Mouse (Mus musculus) layer of hippocampus, postnatal 25 days (tissue): ENCODE results near the gene Rab34. TPM values are rescaled to one million over a fixed set of nuclear protein-coding genes. Genes with fewer than 3 reads are reported as not detected.

Source experiments
- DNase-seq, 2 experiments: peaks; one replicate each; pipeline ENCODE4 v3.0.0; 2022; ENCODE audit warnings: mixed read lengths in 2 of 2, low spot score in 1 of 2; ENCODE audit errors: extremely low spot score in 1 of 2
- total RNA-seq, 2 experiments: library from RNA; stranded (reverse); gene quantifications; 2 replicates each; pipeline ENCODE4 v1.2.3; 2021

Rab34 gene
- total RNA-seq, result 10 to 100 TPM; 26.1 to 37.3 TPM

DNA sequence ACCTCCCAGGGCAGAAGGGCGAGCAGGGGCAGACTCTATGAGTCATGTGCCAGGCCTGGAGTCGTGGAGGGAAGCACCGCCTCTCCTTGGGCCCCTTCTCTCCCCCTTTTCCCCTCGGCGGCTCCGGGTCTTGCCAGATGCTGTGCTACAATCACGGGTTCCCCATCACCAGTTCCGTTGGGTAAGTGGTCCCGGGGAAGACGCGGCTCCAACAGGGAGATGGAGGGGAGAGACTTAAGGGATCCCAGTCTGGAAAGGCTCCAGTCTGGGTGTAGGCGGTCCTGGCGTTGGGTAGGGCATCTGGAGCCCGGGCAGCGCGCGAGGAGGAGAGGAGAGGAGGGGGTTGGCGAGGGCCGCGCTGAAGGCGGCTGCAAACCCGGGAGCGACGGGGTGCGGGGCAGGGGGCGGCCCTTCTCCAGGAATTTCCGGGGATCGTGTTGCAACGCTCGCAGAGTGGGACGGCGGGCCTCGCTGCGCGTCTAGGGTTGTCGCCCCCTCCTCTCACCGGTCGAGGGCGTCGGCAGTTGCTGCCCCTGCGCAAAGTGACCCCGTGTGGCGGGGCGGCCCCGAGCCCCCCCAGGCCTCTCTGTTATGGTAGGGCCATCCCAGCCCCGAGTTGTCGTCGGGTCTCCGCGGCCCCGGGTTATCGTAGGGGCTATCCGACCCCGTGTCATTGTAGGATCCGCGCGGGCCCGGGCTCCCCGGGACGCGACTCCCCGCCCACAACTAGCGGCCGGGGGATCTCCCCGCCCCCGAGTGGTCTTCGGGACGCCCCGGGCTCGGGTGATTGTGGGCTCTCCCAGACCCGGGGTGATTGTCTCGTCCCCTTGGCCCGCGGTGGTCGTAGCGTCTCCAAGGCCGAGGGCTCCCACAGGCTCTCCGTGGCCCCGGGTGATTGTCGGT lies at the start of gene Rab34:
Gene Rab34 (plus strand): TSS at position 100 of the 903 bp plus-strand sequence.
- peak; percentile 69 to 70 for DNase-seq

DNA sequence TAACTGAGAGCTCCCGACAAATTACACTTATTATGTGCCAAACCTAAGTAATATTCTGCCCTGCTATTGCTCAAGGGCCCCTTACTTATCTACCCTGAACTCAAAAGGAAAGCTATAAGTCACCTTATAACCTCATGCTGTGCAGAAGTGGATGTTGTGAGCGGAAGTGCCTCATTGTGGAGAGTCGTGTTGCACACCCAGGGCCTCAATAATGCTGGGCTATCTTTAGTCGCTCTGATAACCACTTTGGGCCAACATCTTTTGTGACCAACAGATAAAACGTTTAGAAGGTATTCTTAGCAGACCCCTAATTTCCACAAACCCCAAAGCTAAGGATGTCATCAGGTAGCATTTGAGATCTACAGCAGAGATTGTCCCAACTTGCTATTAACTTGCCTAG lies 47.6 kb upstream of the Rab34 start:
- DNase-seq, result no peak

DNA sequence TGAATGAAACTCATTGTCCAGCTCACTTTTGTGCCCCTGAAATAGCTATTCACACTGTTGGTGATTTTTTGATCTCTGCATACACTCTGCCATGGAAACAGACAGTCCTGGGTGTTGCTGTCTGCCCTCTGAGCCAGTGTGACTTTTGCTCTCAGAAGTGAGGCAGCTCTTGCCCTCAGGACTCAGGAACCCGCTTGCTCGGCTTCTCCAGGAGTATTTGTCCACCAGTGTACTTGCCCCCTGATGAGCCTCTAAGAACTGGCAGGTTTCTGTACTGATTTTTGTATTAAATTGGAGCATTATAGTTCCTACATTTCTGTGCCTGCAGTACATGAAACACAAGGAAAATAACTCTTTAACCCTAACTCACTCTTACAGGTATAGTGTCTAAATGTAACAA lies 44.7 kb upstream of the Rab34 start:
- DNase-seq, result no peak

DNA sequence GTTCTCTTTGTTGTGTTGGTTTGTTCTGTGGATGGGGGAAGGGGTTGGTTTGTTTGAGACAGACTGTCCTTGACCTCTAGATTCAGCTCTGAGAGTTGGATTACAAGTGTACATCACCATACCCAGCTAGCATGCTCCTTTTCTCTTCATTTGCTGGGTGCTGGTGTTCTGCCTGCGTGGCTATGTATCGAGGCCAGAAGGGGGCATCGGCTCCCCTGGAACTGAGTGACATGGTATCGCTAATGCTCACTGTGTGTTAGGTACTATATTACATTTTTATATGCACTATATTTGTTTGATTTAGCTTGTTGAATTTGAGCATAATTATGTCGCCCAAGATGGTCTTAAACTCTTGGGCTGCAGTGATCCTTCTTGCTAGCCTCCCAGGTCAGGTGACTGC lies 42.1 kb upstream of the Rab34 start:
- DNase-seq, result no peak

DNA sequence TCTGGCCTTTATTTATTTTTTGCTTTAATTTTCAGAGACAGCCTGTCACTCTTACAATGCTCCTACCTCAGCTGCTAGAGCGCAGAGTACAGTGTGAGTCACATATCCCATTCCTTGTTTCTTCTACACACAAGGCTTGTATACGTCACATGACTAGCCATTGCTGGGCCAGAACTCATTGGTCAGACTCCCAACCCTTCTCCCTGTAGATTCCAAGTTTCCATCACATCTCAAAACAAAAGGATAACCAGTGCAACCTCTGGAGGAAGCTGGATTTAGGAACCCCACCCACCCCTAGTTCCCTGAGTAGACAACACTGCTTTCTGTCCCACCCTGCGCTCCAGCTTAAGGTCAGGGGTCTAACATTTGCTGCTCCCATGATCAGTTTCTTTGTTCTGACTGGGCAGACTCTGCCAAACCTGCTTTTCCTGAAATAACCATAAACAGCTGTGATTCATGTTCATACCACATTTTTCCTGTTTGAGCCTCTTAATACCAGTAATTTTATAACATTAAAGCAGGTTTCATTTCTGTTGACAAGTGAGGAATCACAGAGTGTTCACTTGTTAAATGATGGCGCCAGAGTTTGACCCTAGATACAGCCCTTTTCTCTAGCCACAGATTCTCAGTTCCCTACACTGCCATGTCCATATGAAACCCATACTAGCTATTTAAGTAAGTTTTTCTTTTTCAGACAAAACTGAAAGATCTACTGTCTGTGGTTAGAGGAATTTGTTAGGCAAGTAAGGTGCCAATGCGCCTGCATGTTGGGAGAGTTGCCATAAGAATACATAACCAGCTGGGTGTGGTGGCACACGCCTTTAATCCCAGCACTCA lies 41.3 kb upstream of the Rab34 start:
- no peak for DNase-seq

DNA sequence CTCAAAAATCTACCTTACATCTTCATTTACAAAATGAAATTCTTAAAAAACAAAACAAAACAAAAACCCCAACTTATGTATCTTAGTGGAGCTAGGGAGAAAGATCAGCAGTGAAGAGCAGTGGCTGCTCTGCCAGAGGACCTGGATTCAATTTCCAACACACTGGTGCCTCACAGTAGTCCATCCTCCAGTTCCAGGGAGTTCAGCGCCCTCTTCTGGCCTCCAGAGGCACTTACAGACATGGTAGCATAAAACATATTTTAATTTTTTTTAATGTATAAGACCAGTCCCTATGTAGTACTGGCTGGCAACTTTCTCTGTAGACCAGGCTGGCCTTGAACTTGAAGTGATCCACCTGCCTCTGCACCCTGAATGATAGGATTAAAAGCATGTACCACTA lies 37.1 kb upstream of the Rab34 start:
- DNase-seq, result no peak

DNA sequence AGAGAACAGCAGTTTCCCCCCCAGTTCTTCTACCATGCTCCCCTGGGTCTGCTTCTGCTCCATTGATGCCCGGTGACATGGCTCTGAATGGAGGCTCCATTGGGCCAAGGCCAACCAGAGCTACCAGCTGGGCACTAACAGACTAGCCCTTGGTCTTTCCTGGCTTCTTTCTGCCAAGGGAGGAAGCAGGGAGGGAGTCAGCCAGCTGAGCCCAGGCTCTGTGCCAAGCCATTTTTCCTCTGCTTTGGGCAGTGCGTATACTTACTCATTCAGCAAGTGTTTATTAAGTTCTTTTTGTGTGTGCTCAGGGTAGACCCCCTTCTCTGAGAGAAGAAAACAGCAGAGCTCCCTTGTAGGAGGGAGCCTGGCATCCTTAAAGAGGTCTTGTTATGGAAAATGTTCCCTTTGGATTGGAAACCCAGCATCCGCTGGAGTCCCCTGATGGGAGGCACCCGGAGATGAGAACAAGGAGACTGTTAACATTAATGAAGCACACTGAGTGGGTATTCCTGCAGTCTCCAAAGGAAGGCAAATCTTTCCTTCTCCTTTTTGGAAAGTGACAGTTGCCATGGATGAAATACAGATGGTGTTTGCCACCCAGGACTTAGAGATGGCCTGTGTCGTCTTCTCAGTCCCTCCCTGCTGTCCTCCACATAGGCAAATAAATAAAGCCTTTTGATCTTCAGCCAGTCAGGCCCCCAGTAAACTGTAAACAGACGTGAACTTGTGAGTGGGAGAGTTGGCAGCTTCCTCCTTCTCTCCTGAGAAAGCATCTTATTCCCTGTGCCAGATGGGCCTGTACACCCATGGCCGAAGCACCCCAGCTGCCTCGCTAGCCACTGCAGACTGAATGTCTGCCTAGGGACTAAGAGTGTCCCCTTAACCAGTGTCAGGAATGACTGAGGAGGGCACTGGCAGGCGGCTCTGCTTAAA lies 35.7 kb upstream of the Rab34 start:
- peak in 1 of 2 experiments; percentile 73 for DNase-seq

DNA sequence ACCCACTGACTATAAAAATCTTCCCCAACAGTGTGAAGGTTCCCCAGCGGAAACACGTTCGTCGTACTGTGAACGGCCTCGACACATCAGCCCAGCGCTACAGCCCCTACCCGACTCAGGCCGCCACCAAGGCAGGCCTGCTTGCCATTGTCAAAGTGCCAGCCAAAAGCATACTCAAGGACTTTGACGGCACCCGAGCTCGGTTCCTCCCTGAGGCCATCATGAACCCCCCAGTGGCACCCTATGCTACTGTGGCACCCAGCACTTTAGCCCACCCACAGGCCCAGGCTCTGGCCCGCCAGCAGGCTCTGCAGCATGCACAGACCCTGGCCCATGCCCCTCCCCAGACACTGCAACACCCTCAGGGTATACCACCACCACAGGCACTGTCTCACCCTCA lies 34.5 kb upstream of the Rab34 start:
- no peak for DNase-seq

DNA sequence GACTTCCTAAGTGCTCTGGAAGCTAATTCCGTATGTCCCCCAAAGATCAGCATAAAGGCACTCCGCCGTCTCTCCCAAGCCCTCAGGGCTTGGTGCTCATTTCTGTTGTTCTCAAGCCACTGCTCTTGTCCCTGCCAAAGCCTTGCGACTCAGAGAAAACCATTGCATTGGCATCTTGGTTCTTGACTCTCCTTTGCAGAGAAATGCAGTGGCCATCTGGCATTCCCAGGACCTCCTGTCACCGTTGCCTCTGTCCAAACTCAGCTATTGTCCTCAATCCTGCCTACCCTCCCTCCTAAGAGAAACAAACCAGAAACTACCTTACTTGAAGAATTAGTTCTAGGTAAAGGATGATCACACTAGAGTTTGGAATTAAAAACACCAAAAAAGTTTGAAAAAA lies 32.6 kb upstream of the Rab34 start:
- no peak for DNase-seq

DNA sequence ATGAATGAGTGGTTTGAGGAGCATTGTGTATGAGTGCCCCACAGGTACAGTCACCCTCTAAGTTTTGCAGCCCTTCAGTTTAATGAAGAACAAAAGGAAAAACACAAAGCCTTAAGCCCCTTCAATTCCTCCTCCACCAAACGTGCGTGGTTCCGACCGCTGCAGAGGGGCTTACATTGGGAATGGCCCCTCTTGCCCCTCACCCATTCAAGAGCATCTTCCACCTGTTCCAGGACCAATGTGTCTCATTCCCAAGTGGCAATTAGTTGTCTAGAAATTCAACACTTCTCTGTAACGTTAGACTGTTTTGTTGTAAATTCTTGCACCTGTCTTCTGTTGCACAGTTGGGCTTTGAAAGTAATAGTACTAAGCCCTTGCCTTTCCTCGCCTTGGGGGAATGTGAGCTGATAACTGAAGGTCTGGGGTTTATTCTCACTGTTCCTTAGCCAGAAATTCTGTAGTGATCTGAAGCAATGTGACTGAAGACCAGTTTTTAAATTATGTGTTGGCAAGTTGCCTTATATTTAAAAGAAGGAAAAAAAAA lies 32.0 kb upstream of the Rab34 start:
- no peak for DNase-seq

DNA sequence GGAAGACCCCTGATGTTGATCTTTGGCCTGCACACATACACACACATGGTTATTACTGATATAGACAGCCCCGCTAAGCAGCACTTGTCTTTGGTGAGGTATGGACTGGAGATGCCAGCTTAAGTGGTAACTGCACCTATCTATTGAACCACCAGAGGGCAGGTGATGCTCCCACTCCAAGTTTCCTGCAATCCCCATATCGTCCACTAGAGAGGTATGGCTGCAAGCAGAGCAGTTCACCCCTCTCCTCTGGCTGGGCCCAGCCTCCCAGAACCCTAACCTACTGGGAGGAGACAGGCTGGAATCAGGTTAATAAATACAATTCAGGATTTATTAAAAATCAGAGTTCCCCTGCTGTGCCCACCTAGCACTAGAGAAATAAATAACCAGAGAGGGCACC lies 29.1 kb upstream of the Rab34 start:
- peak in 1 of 2 experiments; percentile 64 for DNase-seq

DNA sequence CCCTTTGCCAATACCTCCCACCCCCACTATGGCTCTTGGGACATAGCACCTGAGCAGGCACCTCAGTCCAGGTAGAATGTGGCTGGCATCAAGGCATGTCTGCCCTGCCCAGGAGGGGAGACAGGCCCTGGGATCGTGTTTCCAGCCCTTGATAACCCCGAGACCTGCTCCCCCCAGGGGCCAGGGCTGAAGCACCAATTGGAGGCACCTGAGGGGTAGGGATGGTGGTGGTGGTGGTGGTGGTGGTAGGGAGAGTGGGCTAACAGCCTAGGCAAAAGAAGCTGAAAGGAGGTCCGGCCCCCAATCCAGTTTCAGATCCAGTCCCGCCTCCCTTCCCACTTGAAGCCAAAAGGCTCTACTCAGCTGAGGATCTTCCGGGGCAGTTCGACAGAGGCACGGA lies 28.7 kb upstream of the Rab34 start:
- DNase-seq, result no peak

DNA sequence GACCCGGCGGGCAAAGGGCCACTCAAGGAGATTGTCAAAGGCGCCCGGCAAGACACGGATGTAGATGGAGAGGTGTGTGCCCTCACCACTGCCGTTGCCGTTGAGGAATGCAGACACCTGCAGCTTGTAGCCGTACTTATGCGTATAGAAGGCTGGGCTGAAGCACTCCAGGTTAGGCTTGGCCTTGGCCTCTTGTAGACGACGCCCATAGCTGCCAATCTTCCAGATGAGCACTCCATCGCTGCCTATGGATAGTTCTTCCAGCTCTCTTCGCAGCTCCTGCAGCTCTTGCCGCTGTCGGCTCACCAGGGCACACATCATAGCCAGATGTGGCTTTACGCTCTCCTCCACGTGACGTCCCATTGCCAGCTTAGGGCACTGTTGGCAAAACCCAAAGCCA lies 28.1 kb upstream of the Rab34 start:
- DNase-seq, result no peak

DNA sequence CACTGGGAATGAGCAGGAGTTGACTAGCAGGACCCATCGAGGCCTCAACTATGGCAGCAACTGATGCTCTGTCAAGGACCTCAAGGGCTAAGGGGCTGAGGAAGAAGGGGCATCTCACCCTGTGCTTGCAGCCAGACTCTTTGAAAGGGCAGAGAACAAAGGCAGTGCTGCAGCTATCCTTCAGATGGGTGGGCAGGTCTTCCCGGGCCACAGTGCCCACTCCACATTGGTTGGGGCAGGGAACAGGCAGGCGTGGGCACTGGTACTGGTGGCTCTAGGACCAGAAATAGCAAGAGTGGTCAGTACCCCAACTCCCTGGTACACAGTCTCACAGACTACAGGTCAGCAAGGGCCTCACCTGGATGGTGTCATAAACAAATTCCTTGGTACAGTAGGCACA lies 27.6 kb upstream of the Rab34 start:
- no peak for DNase-seq

DNA sequence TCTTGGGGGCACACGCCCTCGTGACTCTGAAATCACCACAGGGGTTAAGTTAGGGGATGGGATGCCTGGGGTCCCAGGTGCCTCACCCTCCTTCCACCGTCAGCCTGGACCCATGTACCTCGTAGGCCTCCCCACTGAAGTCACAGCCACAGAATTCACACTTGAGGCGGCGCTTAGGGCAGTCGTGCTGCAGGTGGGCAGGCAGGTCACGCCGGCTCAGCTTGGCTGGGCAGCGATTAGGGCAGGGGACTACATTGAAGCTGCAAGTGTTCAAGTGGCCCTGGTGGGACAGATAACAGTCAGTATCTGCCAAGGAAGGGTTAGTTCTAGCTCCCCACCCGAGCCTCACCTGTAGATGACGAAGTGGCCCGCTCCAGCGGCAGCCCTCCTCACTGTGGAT lies 27.1 kb upstream of the Rab34 start:
- DNase-seq, result no peak

DNA sequence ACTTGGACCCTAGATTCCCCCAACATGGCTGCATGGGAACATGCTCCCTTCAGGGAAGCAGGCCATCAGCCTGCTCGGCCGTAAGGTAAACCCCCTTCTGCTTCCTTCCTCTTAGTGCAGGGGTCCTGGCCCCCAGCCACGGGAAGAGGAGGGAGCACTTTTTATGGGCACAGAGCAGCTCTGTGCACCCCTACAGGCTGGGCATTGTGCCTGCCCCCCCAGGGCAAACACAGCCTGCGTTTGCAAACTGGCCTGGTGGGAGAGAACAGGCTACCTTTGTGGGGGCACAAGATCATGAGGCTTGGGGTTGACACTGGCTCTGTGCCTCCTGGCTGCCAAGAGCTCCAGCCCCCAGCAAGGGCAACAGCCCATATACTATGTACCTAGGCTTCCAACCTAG lies 26.3 kb upstream of the Rab34 start:
- DNase-seq, result no peak

DNA sequence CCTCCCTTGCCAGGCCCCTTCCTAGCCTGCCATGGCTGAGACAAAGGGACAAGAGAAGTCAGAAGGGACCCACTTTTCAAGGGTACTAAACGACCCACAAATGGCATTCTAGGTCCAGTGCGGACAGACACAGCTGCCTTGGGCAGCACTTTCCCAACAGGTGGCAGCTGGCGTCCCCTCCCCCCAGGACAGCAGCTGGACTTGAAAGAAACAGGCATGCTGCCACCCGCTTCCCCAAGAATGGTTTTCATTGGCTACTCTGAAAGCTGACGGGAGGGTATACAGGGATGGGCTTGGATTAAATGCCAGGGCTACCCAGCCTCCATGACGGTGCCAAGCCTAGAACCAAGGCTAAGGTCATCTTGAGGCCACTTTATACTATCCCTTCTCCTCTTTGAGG lies 25.7 kb upstream of the Rab34 start:
- peak in 1 of 2 experiments; percentile 43 for DNase-seq

DNA sequence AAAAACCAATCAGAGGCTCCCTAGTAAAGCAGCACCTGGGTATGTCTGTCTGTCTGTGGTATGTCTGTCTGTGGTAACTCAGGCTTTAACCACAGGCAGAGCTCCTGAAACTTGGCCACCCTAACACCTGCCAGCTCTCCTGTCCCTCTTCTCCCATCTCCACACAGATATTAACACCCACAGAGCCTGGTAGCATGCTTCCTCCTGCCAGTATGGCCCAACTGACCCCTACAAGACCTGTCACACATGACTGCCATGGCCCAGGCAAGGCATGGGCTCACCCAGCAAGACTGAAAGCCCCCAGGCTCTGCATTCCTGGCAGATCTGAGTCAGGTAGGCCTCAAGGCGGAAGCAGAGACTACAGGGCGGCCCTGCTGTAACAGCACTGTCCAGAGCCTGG lies 25.2 kb upstream of the Rab34 start:
- no peak for DNase-seq

DNA sequence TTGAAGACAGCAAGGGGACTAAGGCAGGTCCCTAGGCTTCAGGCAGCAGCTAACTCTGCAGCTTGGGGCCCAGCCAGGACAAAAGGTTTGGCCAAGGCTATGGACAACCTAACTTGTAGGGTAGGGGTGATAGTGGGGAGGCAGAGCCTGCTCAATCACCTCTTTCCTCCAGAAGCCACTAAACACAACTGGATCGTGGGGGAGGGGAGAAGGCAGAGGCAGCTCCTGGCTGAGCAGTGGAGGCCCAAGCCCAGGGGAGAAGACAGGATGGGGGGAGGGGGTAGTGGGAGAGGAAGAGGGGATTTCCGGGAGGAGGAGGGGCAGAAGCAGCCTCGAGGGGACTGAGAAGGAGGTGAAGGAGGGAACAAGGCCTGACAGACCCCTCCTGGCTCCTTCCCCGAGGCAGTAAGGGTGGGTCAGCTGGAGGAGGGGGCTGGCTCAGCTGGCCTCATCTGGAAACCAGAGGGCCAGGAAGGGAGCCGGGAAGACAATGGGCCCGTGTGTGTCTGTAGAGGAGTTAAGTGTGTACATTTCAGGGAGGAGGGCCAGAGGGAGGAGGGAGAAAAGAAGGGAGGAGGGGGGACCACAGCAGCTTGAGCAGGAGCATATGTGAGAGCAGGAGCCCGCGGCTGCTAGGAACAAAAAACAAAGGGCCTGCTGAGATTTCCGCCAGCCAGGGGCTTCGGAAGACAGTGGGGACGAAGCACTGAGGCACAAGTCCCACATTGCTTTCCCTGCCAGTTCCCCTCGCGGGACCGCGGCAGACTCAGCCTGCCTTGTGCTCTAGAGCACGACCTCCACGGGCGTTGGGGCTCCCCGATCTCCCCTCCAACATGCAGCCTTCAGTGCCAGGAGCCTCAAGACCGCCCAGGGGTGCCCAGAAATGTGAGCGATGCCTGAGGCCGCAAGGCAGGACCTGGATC lies 24.3 kb upstream of the Rab34 start:
- no peak for DNase-seq
